Mouse (Mus musculus) ES-Bruce4 (cell line): ENCODE measurements around the gene Olfr738.

Source experiments
- CTCF ChIP-seq: IDR thresholded peaks from one replicate; pipeline ENCODE4 v1.8.1; 2011; ENCODE audit warnings: low read depth, low read length
- POLR2A ChIP-seq: IDR thresholded peaks from one replicate; pipeline ENCODE4 v1.8.1; 2011; ENCODE audit warnings: low read length; ENCODE audit not compliant: insufficient read depth

- TF ChIP-seq POLR2A = no peak
- TF ChIP-seq CTCF = no peak
Measured at GRCm38 (mm10) chr14:50363561-50363960, 43.8 kb upstream of the Olfr738 start.
